Mouse (Mus musculus) effector memory CD4-positive, alpha-beta T cell, adult 7 months (primary cell): ENCODE measurements around the gene Litaf. TPM values are rescaled to one million over a fixed set of nuclear protein-coding genes. Genes with fewer than 3 reads are reported as not detected.

Experiments used
- polyA plus RNA-seq: library from polyadenylated mRNA; unstranded; fragments of 100-300 nt; shearing (Covaris generic); gene quantifications from one replicate; pipeline ENCODE4 v1.2.1, GENCODE M21; 2017

The Litaf gene
- polyA plus RNA-seq, result 164 TPM

DNA sequence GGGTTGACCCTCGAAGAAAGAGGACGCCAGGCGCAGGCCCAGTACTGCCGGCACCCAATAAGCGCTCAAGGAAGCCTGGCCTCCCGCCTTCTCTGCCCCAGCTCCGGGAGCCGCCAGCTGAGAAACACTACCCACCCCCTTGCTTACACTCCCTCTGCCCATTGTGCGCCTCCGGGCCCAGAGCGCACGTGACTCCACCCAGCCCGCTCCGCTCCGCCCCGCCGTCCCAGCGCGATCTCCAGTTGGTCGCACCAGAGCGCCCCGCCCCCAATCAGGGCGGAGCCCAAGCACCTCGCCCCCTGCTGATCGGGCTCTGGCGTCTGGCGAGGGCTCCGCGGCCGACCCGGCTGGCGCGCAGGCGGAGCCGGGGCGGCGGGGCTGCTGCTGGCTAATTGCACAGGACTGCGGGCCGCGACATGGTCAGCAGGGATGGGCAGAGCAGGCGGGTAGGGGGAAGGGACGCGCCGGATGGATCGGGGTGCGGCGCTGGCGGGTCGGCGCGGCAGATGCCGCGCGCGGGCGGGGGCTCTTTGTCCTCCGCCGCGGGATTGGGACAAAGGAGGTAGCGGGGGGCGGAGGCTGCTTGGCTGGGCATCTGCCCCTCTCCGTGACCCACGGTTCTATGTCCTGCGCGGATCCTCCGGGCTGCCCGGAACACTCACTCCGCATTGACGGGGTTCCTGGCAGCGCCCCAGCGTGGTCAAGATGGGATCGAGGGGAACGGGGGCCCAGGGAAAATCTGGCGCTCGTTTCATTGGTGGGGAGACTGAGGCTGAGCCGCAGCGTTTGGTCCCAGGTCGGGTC, at the start of gene Litaf:
Gene Litaf, minus strand, starts transcription at position 129 of the 804 bp plus-strand sequence.

DNA sequence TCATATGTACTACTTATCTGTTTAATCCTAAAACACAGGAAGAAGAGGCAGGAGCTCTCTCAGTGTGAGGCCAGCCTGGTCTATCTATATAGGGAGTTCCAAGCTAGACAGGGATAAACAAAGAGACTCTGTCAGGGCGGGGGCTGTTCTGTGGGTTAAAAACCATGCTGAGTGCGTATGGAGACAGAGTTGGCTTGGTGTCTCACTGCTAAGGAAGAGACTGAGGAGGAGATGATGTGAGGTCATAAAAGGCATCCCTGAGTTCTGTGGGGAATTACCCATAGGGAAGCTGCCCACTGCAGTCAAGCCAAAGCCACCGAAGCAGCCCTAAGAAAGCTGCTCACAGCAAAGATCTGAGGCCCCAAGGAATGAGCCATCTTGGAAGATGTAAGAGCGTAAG, 5.3 kb downstream of the Litaf start, which contains the start of gene Snn:
Gene Snn, plus strand, starts transcription at position 301 of the 400 bp plus-strand sequence.

Other genes starting within 250 kb of the Litaf start
- 2.1 TPM for gene Rmi2, start 231.1 kb downstream of the Litaf start, polyA plus RNA-seq
- 1.1 TPM for gene Snn, start 5.2 kb downstream of the Litaf start, polyA plus RNA-seq
- 72.3 TPM for gene Txndc11, start 68.5 kb upstream of the Litaf start, polyA plus RNA-seq
- 368 TPM for gene Zc3h7a, start 110.2 kb upstream of the Litaf start, polyA plus RNA-seq
- 184 TPM for gene Rsl1d1, start 137.2 kb upstream of the Litaf start, polyA plus RNA-seq
- 69.4 TPM for gene Gspt1, start 188.2 kb upstream of the Litaf start, polyA plus RNA-seq
- not detected for gene Tnfrsf17, start 247.7 kb upstream of the Litaf start, polyA plus RNA-seq